Mouse (Mus musculus) kidney, postnatal 25 days (tissue): ENCODE results near the gene Olfr49.
A peak's percentile ranks its signal among the peaks of the same experiment; 100 is the strongest.

Source experiments
- DNase-seq, 2 experiments: peaks; one replicate each; pipeline ENCODE4 v3.0.0; 2021; ENCODE audit warnings: mixed read lengths in 2 of 2

The Olfr49 gene

DNA sequence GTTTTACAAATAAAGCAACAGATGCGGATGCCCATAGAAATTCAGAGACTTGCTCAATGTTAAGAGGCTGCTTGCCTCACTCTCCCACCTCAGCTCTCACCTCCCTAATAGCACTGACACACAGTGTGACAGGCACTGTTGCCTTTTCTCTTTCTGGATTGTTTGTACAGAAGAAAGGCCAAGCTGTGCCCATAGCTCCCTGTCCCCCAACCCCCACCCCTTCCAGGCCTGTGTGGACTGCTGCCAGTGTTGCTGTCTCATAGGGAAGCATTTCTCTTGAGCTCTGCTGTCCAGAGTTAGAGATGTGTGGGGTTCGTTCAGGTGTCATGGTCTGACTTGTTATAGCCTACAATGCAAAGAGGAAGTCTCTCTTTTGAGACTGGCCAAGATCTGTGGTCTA is 24.5 kb downstream of the Olfr49 start:
- no peak for DNase-seq

DNA sequence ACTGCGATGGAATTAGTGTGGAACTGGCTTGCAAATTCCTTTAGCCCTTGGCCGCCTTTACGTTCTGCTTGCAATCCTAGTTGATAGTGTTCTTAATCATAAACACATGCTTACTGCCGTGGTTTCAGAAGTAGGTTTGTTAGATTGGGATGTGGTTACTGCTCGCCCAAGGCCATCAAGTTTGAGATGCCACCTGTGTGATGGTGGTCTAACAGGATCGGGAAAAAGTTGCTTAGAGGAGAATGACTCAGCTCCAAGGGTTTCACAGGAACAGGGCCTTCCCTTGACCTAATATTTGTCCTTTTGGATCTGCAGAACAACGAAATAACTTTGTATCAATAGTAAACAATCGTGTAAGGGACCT is 25.0 kb downstream of the Olfr49 start:
- no peak for DNase-seq

DNA sequence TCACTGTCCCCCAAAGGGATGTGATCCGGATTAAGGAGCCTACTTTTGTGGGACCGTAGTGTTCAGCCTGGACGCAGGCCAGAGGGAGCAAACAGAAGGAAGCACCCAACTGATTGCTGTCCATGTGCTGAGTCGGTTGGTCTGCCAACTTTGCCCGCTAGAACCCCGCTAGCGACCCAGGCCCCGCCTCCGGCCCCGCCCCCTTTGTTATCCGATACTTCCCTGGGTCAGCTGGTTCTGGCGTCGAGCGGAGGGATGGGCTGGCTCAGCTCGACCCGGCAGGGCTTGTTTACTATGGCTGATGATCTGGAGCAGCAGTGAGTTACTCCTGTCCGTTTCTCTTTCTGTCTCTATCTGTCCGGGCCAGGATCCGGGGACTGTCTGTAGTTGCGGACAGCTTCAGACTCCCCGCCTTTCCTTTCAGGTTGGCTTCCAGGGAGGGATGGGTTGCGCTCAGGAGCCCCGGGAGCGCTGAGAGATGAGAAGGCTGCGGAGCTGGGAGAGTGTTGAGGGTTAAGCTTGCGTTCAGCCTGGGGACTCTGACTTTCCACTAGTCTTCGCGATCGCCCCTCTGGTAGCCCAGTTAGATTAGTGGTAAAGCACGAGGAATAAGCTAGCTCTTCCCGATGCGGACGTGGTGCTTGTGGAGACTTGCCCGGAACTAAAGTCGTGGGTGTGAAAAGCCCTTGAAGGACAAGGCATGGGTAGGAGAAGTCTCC is 25.6 kb downstream of the Olfr49 start:
- DNase-seq, result peak; percentile 98 to 99

DNA sequence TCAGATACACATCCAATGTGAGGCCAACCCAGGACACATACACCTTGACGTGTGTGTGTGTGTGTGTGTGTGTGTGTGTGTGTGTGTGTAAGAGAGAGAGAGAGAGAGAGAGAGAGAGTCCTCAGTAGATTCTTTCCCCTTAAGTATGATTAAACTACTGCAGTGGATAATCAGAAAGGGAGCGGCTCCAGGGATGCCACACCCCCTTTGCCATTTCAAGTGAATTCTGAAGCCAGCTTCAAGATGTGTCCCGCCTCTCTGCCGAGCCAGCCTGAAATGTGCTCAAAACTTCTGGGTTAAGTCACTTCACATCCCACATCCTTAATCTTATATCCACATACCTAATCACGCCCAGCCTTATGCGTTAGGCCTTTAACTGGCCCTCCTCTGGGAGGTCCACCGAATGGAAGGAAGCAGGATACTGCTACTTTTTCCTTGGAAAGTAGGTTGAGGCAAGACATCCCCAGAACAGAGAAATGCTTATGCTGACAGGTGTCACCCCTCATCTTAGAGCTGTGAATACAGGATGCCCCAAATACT is 26.5 kb downstream of the Olfr49 start:
- DNase-seq, result no peak

DNA sequence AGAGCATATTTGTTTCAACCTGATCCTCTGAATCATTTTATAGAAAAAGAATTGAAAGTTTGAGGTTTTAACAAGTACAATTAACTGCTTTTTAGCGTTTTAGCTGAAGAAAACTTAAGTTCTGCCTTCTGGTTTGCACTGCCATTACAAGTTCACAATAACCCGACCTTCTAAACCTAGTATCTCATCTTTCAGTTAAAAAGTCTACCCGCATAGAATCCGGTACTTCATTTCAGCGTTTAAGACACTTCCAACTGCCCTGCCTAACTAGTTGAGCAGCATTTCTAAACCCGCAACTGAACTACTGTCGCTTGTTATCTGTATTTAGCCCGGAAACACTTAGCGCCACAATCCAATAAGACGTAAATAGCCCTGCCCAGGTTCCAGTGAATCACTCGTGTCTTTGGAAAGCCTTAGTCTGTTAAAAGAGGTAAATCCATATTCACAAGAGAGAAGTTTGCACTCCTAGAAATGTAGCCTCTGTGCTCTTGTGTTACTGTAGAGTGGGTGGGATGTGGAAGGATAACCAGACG is 30.0 kb downstream of the Olfr49 start:
- no peak for DNase-seq

DNA sequence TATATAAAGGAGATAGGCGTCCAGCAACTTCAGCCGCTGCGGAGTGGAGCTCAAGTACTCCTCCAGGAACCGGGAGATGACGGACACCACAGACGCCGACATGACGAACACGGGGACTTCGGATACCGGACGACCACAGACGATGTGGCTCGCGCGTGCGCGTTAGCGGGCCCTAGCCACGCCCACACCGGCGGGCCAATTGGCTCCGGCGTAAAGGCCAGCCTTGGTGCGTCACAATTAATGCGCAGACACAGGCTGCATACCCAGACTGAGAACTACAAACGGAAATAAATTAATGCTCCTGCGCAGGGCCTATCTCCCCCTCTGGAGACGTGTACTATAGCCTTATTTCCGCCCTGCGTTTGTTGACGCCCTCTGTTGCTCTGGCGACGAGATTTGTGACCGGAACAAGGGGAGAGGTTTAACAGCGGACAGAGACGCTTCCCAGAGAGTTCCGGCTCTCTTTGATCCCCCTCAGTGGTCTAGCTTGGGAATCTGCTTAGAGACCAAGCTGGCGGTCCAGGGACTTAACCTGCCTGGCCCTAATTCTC is 30.9 kb downstream of the Olfr49 start, which contains the start of the genes Dad1 and Abhd4:
Dad1 (minus strand) TSS at position 364 of the 551 bp plus-strand sequence.
Abhd4 (plus strand) TSS at position 448 of the 551 bp plus-strand sequence.
- DNase-seq, result peak; percentile 97 to 98

DNA sequence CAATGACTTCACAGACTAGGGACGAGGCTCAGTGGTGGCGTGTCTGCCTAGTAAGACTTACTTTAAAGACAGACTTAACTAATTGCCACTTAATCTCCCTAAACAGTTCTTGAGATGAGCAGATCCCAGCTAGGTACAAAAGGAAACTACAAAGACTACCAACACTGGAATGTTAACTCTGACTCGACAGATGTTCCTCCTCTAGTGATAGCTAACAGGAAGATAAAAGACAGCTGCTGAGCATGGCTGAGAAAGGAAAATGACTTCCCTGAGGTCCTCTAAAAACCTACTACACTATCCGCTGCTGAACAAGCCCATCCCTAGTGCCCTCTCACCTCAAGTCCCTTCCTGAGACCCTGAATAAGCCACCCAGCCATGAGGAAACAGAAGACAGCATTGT is 34.6 kb downstream of the Olfr49 start:
- no peak for DNase-seq

DNA sequence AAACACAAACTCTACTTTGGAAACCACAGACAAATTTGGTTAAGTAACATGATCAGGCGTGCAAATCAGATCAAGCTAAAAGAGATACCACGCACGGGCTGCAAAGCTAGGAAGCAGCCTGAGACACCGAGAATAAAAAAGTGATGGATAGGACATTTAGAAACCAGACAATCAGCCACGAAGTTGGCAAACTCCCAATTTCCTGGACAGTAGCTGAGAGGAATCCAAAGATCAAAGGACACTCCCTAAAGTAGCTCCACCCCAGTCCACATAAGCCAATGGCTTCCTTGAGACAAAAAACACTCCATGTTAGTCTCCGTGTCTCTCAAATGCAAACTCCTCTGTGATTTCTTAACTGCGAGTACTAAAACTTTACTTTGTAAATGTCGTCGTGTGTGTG is 35.4 kb downstream of the Olfr49 start:
- peak; percentile 84 to 85 for DNase-seq

DNA sequence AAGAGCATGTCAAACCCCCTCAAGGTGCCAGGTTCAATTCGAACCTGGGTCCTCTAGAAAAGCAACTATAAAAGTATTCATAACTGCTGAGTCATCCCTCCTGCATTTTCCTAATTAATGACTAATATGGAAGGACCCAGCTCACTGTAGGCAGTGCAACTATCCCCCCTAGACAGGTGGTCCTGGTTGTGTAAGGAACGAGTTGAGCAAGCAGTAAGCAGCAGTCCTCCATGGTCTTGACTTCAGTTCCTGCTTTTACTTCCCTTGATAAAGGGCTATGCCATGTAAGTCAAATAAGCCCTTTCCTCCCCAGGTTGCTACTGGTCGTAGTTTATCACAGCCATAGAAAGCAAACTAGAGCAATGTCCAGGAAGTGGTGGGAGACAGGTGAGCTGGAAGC is 38.5 kb downstream of the Olfr49 start:
- no peak for DNase-seq

DNA sequence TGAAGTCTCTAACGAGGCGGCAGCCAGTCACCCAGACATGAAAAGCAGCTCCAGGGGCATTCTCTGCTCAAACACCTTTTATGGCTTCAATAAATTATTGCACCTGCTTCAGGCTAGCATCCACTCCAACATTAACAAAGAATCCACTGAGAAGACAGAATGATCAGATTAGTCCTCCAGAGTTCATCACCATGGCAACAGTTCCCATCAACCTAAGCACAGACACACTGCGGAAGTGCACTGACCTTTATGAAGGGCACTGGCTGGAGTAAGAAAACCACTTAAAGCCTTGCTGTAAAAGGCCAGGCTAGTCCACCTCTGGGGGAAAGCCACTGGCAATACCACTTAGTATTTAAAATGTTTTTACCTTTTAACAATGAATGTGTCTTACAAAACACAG is 40.6 kb downstream of the Olfr49 start:
- no peak for DNase-seq

DNA sequence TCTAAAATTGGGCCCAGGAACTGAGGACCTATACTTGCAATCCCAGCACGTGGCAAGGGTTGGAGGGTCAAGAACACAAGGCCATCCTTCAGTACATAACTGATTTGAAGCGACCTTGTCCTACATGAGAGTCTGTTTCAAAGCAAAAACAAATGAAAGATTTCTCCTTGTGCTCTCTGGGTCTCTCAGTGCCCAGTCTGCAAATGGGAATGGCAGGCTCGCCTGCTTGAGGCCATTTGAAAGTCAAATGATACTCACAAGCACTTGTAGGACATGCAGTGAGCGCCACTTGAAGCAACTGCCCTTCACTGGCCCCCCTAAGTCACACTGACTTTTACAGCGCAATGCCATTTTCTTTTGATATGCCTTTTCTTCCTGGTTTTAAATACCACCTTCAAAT is 44.2 kb downstream of the Olfr49 start:
- DNase-seq, result no peak

DNA sequence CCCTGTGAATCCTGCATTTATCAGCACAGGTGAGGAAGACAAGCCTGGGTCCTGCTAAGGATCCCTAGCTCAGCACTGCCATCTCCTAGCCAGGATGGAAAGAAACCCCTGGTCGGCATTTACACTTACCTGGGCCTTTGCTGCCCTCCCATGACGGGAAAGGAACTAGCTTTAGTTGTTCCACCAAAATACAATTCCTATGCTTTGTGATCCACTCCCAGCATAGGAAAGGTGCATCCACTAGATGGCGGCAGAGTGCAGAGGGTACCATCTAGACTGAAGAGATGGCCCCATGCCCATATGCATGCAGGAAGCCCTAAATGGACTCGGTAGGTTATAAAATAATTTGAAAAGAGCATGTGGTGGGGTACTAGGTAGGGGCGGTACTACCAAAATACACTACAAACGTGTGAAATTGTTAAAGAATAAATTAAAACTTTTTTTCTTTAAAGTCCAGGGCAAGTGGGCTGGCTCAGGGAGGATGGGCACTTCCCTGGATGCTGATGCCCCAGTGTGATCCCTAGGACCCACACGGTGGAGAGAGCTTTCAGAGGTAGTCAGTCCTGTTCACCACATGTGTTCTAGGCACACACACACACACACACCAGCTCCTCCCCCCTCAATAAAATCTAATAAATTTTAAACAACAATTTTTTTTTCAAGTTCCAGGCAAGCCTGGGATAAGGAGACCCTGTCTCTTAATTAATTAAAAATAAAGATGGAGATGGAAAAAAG is 45.6 kb downstream of the Olfr49 start:
- peak; percentile 87 to 94 for DNase-seq

DNA sequence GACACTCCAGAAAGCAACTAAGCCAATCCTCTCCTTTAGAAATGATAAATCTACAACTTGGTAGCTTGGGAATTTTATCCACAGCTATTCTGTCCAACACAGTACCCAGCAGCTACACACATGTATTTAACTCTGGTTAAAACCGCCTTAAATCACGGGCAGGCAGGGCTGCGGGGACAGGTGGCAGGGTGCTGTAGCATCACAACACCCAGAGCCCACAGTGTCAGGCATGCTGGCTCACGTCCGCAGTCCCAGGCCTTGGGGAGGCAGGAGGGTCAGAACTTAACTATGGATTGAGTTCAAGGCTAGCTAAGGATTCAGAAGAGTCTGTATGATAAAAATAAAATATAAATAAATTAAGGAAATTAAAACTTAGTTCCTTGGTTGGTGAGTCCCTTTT is 47.9 kb downstream of the Olfr49 start:
- no peak for DNase-seq

DNA sequence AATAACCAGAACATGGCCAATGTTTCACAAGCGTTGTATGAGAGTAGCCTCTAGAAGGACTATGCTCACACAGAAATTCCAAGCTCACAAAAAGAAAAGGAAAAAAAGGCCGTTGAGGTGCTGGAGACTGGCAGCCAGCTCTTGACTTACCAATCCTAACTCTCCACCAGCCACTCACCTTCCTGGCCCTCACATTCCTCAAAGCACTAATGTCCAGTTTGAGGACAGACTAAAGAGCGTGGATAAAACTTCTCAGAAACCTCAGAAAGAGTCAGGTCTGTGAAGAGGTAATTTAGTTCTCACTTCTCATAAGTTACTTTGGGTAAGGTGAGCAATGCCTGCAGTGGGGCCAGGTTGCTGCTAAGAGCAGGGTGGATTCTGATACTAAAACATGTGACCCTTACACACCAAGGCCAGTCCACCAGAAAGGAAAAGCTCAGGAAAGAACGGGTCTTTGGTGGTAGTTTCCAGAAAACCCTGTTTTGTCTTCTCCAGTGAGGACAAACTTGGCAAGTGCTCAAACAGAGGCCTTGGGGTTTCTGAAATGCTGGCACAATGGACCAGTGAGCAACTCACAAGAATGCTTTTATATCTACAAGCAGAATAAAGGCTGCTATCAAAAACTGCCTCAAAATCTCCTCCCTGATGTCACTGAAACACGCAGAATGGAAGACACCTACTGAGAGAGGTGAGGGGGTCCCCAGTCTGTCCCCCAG is 48.8 kb downstream of the Olfr49 start:
- DNase-seq, result no peak

DNA sequence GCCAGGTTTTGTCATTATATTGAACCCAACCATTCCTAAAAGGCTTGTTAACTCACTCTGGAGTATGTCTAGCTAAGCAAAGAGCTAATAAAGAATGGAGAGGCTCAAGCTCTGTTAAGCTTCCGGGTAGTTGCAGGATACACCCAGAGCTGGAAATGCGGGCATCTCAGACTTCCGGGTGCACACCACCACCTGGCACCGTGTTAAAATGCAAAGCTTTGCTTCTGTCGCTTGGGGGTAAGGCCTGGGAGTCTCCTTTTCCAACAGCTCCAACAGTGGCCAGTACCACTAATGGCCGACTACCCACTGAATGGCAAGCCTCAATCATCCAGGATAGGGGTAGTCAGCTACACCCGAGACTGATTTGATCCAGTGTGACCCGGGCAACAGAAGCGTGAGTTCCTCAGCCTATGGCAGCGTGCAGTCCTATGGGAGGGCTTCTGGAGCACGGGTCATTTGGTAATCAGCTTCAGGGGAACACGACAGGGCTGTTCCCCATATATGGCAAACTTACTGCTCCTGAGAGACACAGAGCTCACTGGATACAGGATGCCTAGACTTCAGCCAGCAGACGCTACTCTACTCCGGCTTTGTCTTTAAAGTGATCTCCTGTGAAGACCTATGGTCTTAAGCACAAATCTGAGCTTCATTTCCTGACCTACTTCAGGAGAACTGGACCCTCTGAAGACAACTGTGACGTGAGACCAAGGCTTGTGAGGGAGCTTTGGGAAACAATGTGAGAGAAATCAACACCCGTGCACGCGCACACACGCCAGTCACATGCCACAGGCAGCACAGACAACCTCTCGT is 50.3 kb downstream of the Olfr49 start:
- DNase-seq, result no peak

DNA sequence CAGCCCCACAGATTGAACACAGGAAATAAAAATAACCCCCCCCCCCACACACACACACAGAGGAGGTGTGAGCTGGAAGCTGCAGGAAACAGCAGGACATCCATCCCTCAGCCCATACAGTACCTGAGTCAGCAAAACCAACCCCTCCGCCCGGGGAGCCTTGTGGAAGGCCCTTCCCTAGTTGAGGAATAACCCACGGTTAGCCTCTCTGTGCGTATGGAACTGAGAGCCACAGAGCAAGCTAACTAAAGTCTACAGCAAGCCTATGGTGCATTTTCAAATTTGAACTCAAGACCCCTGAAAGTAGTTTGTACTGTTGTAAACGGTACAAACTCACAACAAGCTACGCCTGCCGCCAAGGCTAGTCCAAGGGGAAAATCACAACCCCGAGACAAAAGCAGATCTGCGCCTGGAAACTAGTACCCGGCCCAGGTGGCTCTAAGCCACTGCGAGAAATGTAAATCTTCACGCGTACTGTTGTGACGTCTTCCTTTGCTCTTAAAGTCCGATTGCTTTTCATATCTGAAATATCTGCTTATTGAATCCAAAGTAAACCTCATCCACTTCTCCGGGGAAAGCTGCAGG is 51.1 kb downstream of the Olfr49 start:
- DNase-seq, result no peak

DNA sequence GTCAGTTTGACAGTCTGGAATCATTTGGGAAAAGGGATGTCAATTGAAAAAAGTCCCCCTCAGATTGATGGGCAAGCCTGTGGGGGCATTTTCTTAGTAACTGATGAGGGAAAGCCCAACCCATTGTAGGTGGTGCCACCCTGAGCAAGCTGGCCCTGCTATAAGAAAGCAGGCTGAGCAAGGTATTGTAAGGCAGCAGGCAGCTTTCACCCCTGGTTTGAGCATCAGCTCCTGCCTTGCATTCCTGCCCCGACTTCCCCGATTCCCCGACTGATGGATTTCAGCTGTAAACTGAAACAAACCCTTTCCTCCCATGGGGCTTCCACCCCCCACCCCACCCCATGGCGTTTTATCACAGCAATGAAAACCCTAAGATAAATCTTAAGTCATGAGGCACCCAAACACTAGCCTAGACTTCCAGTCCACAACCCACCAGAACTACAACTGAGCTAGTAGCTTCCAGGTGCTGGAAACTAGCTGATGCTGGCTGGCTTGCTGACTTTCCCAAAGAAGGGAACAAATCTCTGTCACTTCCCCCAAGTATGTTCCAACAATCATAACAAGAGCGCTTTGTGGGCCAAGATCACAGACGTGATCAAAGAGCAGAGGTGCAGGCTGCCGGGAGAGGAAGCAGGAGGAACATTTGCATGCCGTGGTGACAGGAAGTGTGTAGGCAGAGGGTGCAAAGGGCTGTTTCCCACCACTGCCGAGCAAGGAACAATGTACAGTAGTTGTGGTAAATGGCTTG is 51.8 kb downstream of the Olfr49 start:
- peak; percentile 47 to 76 for DNase-seq

DNA sequence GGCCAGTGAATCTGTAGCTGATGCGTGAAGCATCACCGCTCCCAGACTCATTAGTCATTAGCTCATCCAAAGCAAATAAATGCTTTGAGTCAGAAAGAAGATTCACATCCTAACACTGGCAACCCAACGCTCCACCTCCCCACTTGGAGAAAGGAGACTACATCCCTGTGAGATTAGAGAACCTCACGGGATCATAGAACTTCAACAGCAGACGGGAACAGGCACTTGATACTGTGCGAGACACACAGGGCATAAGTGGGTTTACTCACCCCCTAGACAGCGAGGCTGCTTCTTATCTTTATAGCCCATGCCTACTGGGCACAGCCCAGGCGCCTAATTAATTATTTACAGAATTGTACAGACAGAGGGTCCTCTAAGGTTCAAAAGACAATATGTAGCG is 52.6 kb downstream of the Olfr49 start:
- no peak for DNase-seq

DNA sequence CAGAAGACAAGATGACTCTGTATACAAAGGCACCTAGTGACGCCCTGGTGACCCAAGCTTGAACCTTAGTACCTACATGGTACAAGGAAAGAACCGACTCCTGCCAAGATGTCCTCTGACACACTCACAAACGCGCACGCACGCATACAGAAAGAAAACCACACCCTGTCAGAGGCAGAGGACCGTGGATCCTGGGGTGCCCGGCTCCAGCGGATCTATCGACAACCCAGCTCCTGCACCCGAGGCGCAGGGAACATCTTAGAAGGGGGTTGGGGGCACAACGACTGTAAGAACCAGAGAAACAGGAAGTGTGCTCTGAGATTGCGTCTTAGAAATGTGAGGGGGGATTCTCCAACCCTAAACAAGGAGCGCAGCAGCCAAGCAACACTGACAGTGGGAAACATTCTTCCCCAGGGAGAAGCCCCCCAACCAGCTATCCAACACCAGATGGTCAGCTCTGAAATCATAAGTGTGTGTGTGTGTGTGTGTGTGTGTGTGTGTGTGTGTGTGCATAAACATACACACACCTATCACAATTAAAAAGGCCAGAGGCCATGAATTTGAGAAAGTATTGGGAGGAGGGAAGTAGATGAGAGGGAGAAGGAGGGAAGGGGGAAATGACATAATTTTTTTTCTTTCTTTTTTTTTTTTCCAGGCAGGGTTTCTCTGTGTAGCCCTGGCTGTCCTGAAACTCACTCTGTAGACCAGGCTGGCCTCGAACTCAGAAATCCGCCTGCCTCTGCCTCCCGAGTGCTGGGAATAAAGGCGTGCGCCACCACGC is 53.4 kb downstream of the Olfr49 start:
- no peak for DNase-seq

DNA sequence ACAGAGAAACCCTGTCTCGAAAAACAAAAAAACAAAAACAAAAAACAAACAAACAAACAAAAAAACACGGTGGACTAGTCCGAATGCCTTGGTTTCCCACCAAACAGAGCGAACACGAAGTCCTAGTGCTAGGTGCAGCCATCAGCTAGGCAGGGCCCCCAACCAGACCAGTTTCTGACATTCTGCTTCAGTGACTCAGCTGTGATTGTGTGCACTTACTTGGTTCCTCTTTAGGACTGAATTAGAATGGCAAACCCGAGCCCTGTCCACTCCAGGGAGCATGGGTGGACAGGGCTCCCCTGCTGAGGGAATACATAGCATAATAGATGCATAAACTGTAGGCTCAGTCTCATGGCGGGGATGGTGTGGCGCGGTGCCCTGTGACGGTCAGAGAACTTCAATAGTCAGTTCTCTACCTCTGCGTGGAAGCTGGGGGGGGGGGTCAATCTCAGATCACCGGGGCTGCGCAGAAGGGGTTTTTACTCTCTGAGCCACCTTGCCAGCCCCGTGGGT is 54.0 kb downstream of the Olfr49 start:
- DNase-seq, result no peak
